Mouse (Mus musculus): ENCODE measurements around the gene Galnt18. TPM values are rescaled to one million over a fixed set of nuclear protein-coding genes. Genes with fewer than 3 reads are reported as not detected.

Galnt18 gene
- polyA plus RNA-seq, 1 experiment from 2014 or later: 112 TPM

DNA sequence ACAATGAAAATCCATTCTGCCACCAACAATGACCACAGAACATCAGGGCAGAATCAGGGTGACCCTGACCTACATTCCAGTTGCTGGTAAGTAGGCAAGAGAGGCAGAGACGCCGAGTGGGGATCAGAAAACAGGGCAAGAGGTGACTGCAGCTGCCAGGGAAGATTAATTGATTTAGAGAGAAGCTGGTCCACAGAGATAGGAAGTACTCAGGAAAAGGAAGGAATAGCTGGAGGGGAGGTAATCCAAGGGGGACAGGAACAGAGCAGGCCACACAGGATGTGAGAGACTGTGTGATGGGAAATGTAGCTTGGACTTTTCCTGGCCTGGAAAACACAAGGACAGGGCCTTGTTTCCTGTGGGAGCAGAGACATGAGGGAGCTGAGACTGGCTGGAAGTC is 52.8 kb downstream of the Galnt18 start:
- Histone ChIP-seq H3K9ac (replicated peaks; ENCODE audit: low read depth) (no peak overlapping the region), H3K27me3 (replicated peaks; ENCODE audit: insufficient read depth, low read length) (no peaks in the 10 kb centered on the region), H3K36me3 (ENCODE audit: insufficient read depth, low read length) (no peaks in the 10 kb centered on the region), H3K27ac (ENCODE audit: low read length) (peak overlapping the region; percentile 21; the same call in 1 of the 2 replicates), H3K4me1 (ENCODE audit: insufficient read depth, low read depth, low read length) (peaks cover 5% of the 10 kb centered on the region; the same call in 1 of the 2 replicates), H3K4me2 (replicated peaks; ENCODE audit: low read depth, low read length) (no peak overlapping the region), H3K4me3 (ENCODE audit: low read depth, low read length) (no peak overlapping the region), H3K9me3 (ENCODE audit: low read length) (no peaks in the 10 kb centered on the region)
- peak; percentile 53 for DNase-seq (ENCODE audit: low spot score)
- WGBS: 41% methylated on average over 2 of the region's 2 CpGs
- peak; percentile 90 for ATAC-seq
- TF ChIP-seq CTCF (IDR thresholded peaks at IDR 0.05) (no peak), EP300 (IDR thresholded peaks at IDR 0.05) (peak; percentile 97)

DNA sequence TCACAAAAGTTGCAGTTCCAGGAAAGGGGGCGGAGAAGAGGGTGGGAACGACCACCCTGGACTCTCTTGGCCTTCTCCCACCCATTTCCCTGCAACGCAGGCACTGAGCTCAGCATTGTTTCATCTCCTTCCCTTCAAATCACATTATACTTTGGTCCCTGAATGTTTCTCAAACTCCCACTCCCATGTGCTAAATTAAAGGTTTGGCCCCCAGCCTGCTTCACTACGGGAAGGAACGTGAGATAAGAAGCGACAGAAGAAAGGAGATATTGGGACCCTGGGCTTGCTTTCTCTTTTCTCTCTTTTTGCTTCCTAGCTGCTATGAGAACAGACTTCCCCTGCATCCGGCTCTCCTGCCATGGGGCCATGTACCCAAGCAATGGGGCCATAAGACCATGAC is 55.0 kb downstream of the Galnt18 start:
- H3K4me2 ChIP-seq (replicated peaks; ENCODE audit: low read depth, low read length): no peak overlapping the region
- DNase-seq (ENCODE audit: low spot score) (no peak), ATAC-seq (no peak)
- H3K4me3 ChIP-seq (ENCODE audit: low read depth, low read length): no peak overlapping the region
- H3K4me1 ChIP-seq (ENCODE audit: insufficient read depth, low read depth, low read length): peaks cover 17% of the 10 kb centered on the region; the same call in 1 of the 2 replicates
- H3K9ac ChIP-seq (replicated peaks; ENCODE audit: low read depth): no peak overlapping the region
- no peaks in the 10 kb centered on the region for H3K9me3 ChIP-seq (ENCODE audit: low read length)
- H3K27me3 ChIP-seq (replicated peaks; ENCODE audit: insufficient read depth, low read length): no peaks in the 10 kb centered on the region
- 46% methylated on average over 7 of the region's 7 CpGs for WGBS
- H3K36me3 ChIP-seq (ENCODE audit: insufficient read depth, low read length): no peaks in the 10 kb centered on the region
- no peak overlapping the region for H3K27ac ChIP-seq (ENCODE audit: low read length)
- TF ChIP-seq CTCF (IDR thresholded peaks at IDR 0.05) (no peak), EP300 (IDR thresholded peaks at IDR 0.05) (no peak)

DNA sequence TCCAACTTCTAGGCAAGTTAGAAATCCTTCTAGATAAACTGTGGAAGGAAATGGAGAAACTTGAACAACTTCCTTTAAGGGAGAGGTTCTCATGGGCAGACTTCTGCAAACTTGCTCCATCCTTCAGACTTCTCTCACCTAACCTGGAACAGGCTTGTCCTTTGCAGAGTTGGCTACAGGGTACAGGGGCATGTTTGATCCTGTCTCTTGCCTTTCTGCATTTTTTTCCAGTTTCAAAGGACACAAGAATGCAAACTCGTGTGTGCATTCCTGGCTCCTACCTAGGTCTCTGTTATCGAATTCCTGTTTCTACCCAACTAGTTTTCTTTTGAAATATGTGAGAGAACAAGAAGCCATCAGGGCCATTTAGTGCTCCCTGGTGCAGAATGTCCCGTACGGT is 55.8 kb downstream of the Galnt18 start:
- H3K27ac ChIP-seq (ENCODE audit: low read length): no peak overlapping the region; the same call in 1 of the 2 replicates
- WGBS: 62% methylated on average over 4 of the region's 4 CpGs

DNA sequence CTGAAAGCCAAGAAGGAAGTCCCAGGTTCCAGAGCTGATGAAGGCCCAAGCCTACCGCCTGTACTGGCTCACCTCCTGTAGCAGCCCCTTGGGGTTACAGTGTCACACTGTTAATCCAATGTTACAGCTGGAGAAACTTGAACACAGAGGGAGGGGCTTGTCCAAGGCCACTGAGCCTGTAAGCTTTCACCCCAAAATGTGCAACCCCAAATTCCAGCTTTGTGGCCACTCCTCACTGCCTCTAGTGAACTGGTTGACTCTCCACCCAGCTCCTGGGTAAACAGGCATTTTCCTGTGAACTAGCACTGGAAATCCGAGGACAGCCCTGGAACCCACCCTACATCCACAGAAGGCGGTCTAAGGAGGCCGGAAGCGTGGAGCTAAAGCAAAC is 58.5 kb downstream of the Galnt18 start:
- Histone ChIP-seq H3K4me1 (ENCODE audit: insufficient read depth, low read depth, low read length) (peaks cover 20% of the 10 kb centered on the region; the same call in 1 of the 2 replicates), H3K9me3 (ENCODE audit: low read length) (no peaks in the 10 kb centered on the region), H3K27ac (ENCODE audit: low read length) (peak overlapping the region; percentile 59; the same call in 1 of the 2 replicates), H3K36me3 (ENCODE audit: insufficient read depth, low read length) (no peaks in the 10 kb centered on the region), H3K27me3 (replicated peaks; ENCODE audit: insufficient read depth, low read length) (no peaks in the 10 kb centered on the region), H3K4me3 (ENCODE audit: low read depth, low read length) (no peak overlapping the region), H3K9ac (replicated peaks; ENCODE audit: low read depth) (no peak overlapping the region), H3K4me2 (replicated peaks; ENCODE audit: low read depth, low read length) (no peak overlapping the region)
- 70% methylated on average over 5 of the region's 5 CpGs for WGBS
- no peak for TF ChIP-seq EP300 (IDR thresholded peaks at IDR 0.05)
- no peak for TF ChIP-seq CTCF (IDR thresholded peaks at IDR 0.05)
- 0 out of 2 replicates have a peak, but pooled peaks have one; percentile 16 for ATAC-seq
- DNase-seq (ENCODE audit: low spot score): no peak

More for the DNA sequence above, 55.8 kb downstream of the Galnt18 start:
- H3K4me2 ChIP-seq (replicated peaks; ENCODE audit: low read depth, low read length): no peak overlapping the region
- H3K4me3 ChIP-seq (ENCODE audit: low read depth, low read length): no peak overlapping the region
- H3K9ac ChIP-seq (replicated peaks; ENCODE audit: low read depth): no peak overlapping the region
- TF ChIP-seq EP300 (IDR thresholded peaks at IDR 0.05) (0 out of 2 replicates have a peak, but pooled peaks have one; percentile 42), CTCF (IDR thresholded peaks at IDR 0.05) (no peak)
- DNase-seq (ENCODE audit: low spot score): no peak
- H3K9me3 ChIP-seq (ENCODE audit: low read length): no peaks in the 10 kb centered on the region
- no peaks in the 10 kb centered on the region for H3K36me3 ChIP-seq (ENCODE audit: insufficient read depth, low read length)
- peaks cover 19% of the 10 kb centered on the region; the same call in 1 of the 2 replicates for H3K4me1 ChIP-seq (ENCODE audit: insufficient read depth, low read depth, low read length)
- no peaks in the 10 kb centered on the region for H3K27me3 ChIP-seq (replicated peaks; ENCODE audit: insufficient read depth, low read length)
- ATAC-seq: no peak

DNA sequence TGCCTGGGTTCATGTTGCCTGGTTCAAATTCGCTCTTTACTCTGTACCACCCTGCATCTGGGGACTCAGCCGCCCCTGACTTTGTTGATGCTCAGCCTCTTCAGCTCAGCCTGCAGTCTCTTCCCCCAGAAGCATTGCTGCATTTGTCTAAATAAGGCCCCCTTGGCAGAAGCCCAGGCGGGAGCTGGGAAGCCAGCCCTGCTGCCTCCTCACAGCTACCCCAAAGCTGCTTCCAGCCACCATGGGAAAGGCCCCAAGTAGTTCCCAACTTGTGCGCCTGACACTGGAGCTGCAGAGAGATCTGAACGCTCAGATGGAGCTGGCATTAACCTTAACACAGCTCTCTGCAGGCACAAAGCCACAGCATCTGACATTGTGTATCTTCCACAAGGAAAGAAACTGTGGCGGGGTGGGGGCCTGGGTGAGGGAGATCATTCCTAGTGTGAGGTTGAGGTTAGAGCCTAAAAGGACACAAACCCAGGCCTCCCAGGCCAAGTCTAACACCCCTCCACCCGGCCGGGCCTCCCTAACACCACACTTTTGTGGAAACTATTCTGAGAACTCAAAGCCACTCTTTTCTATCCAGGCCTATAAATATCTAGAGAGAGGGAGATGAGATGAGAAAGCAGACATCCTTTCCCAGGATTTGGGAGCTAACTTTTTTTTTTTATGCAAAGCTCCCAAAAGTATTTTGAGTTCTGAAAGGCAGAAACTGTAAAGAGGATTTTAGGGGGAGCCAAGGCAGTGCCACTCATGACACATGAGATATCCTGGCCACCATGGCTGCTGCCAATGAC is 59.1 kb downstream of the Galnt18 start:
- 52% methylated on average over 8 of the region's 8 CpGs for WGBS
- Histone ChIP-seq H3K36me3 (ENCODE audit: insufficient read depth, low read length) (no peaks in the 10 kb centered on the region), H3K27ac (ENCODE audit: low read length) (peak overlapping the region; percentile 59), H3K4me1 (ENCODE audit: insufficient read depth, low read depth, low read length) (peaks cover 20% of the 10 kb centered on the region; the same call in 1 of the 2 replicates), H3K4me2 (replicated peaks; ENCODE audit: low read depth, low read length) (no peak overlapping the region), H3K9ac (replicated peaks; ENCODE audit: low read depth) (no peak overlapping the region), H3K9me3 (ENCODE audit: low read length) (no peaks in the 10 kb centered on the region), H3K27me3 (replicated peaks; ENCODE audit: insufficient read depth, low read length) (no peaks in the 10 kb centered on the region), H3K4me3 (ENCODE audit: low read depth, low read length) (no peak overlapping the region)
- no peak for TF ChIP-seq CTCF (IDR thresholded peaks at IDR 0.05)
- TF ChIP-seq EP300 (IDR thresholded peaks at IDR 0.05): no peak
- peak; percentile 60 for ATAC-seq
- DNase-seq (ENCODE audit: low spot score): peak; percentile 35

DNA sequence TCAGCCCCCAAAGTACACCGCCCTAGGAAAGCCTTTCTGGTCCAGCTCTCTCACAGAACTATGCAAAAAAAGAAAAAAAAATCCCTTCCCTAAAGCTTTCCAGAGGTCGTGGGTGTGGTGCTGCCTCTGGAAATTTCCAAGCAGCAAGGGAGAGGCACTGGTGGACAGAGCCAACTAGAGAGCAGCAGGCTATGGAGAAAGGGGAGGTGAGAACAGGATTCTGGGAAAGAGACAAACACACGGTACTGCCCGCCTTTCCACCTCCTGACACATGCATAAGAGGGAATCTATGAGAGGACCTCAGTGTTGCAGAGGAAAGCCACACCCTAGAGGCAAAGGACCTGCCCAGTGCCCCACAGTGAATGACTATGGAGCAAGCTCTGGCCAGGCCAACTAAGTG is 60.9 kb downstream of the Galnt18 start:
- H3K27me3 ChIP-seq (replicated peaks; ENCODE audit: insufficient read depth, low read length): no peaks in the 10 kb centered on the region
- H3K36me3 ChIP-seq (ENCODE audit: insufficient read depth, low read length): no peaks in the 10 kb centered on the region
- H3K4me3 ChIP-seq (ENCODE audit: low read depth, low read length): no peak overlapping the region
- no peak overlapping the region for H3K9ac ChIP-seq (replicated peaks; ENCODE audit: low read depth)
- TF ChIP-seq EP300 (IDR thresholded peaks at IDR 0.05): no peak
- TF ChIP-seq CTCF (IDR thresholded peaks at IDR 0.05): no peak
- ATAC-seq (peak; percentile 64), DNase-seq (ENCODE audit: low spot score) (peak; percentile 65)
- H3K4me1 ChIP-seq (ENCODE audit: insufficient read depth, low read depth, low read length): peaks cover 19% of the 10 kb centered on the region; the same call in 1 of the 2 replicates
- no peak overlapping the region for H3K27ac ChIP-seq (ENCODE audit: low read length)
- no peaks in the 10 kb centered on the region for H3K9me3 ChIP-seq (ENCODE audit: low read length)
- no peak overlapping the region for H3K4me2 ChIP-seq (replicated peaks; ENCODE audit: low read depth, low read length)
- WGBS: 38% methylated on average over 4 of the region's 4 CpGs
